Mouse (Mus musculus) hindbrain, embryonic 10.5 days (tissue): ENCODE measurements around the gene Rab30. TPM values are rescaled to one million over a fixed set of nuclear protein-coding genes. Genes with fewer than 3 reads are reported as not detected.
"Not testable (repeated sequence)": the region's sequence is repeated elsewhere in the genome, so short reads cannot be mapped to it uniquely, and the experiment has no call there.

Experiments
- DNase-seq: peaks from one replicate; pipeline ENCODE4 v3.0.0-alpha.2; 2017; ENCODE audit warnings: low spot score
- H3K27ac ChIP-seq: fragments of 300-500 bp; sonication (generic); 2 replicates; pipeline ENCODE4 v1.5.1; 2016; ENCODE audit warnings: mild to moderate bottlenecking, moderate library complexity
- H3K27me3 ChIP-seq: fragments of 300-500 bp; sonication (generic); 2 replicates; pipeline ENCODE4 v1.6.1; 2016; ENCODE audit warnings: mild to moderate bottlenecking; ENCODE audit not compliant: poor library complexity, insufficient read depth, severe bottlenecking
- H3K36me3 ChIP-seq: fragments of 300-500 bp; sonication (generic); 2 replicates; pipeline ENCODE4 v1.6.1; 2016; ENCODE audit warnings: mild to moderate bottlenecking, moderate library complexity
- H3K4me1 ChIP-seq: fragments of 300-500 bp; sonication (generic); replicated peaks from 2 replicates; pipeline ENCODE4 v1.6.1; 2016; ENCODE audit warnings: mild to moderate bottlenecking
- H3K4me3 ChIP-seq: fragments of 300-500 bp; sonication (generic); 2 replicates; pipeline ENCODE4 v1.5.1; 2016; ENCODE audit warnings: mild to moderate bottlenecking, moderate library complexity
- H3K9me3 ChIP-seq: fragments of 300-500 bp; sonication (generic); 2 replicates; pipeline ENCODE4 v1.6.1; 2016; ENCODE audit warnings: mild to moderate bottlenecking, moderate library complexity
- WGBS: fragments of 180-500 bp; shearing (Covaris S2); methylation state at CpG from one replicate; pipeline ENCODE4 v1.1.7; 2016; 5-methylcytosine and 5-hydroxymethylcytosine counted together
- polyA plus RNA-seq: library from polyadenylated mRNA; unstranded; fragments of >200 nt; fragmentation: Nextera tagmentation; extraction: Ambion mirVana; gene quantifications from 2 replicates; pipeline ENCODE4 v1.2.1, GENCODE M21; 2016

The Rab30 gene
- polyA plus RNA-seq, 1 experiment from 2014 or later: 14.7 TPM

DNA sequence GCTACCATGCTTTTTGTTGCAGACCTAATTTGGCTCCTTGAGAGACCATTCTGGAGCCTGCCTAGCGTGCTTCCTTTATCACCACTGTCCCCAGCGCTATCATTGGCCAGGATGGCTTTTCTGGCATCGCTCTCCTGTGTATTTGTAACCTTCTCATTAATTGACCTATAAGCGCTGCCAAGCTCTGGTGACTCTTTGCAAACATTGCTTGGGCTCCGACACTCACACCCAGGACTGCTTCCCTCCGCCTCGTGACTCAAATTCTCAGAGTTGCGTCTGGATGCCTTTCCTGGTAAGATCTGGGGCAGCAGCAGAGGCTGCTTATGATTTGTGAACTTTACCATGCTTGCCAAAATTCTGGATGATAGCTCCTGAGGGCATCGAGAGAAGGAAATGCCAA is 19.8 kb downstream of the Rab30 start:
- Histone ChIP-seq H3K4me1 (peaks cover 3% of the 10 kb centered on the region; the same call in 1 of the 2 replicates), H3K4me3 (no peak overlapping the region), H3K27me3 (no peaks in the 10 kb centered on the region), H3K36me3 (no peaks in the 10 kb centered on the region), H3K9me3 (no peaks in the 10 kb centered on the region), H3K27ac (no peak overlapping the region)
- 92% methylated on average over 9 of the region's 9 CpGs for WGBS
- DNase-seq: no peak

DNA sequence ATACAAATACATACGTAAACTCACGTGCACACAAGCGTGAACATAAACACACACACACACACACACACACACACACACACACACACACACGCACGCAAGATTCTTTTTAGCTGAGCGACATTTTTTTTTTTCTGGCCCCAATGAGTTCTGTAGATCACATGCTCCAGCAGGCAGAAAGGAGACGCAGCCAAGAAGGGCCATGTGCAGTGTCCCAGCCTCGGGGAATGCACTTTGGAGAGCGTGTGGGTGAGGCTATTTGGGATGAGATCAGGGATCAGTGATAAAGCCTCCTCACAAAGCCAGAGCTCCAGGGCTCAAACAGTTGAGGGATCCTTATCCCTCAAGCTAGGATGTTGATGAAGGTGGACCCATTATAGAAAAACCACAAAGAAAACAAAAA is 24.0 kb downstream of the Rab30 start:
- DNase-seq: no peak
- H3K27me3 ChIP-seq: no peaks in the 10 kb centered on the region
- no peak overlapping the region for H3K27ac ChIP-seq
- no peaks in the 10 kb centered on the region for H3K9me3 ChIP-seq
- H3K4me3 ChIP-seq: no peak overlapping the region
- peaks cover 6% of the 10 kb centered on the region; the same call in 1 of the 2 replicates for H3K4me1 ChIP-seq
- WGBS: 83% methylated on average over 9 of the region's 9 CpGs
- H3K36me3 ChIP-seq: no peaks in the 10 kb centered on the region

DNA sequence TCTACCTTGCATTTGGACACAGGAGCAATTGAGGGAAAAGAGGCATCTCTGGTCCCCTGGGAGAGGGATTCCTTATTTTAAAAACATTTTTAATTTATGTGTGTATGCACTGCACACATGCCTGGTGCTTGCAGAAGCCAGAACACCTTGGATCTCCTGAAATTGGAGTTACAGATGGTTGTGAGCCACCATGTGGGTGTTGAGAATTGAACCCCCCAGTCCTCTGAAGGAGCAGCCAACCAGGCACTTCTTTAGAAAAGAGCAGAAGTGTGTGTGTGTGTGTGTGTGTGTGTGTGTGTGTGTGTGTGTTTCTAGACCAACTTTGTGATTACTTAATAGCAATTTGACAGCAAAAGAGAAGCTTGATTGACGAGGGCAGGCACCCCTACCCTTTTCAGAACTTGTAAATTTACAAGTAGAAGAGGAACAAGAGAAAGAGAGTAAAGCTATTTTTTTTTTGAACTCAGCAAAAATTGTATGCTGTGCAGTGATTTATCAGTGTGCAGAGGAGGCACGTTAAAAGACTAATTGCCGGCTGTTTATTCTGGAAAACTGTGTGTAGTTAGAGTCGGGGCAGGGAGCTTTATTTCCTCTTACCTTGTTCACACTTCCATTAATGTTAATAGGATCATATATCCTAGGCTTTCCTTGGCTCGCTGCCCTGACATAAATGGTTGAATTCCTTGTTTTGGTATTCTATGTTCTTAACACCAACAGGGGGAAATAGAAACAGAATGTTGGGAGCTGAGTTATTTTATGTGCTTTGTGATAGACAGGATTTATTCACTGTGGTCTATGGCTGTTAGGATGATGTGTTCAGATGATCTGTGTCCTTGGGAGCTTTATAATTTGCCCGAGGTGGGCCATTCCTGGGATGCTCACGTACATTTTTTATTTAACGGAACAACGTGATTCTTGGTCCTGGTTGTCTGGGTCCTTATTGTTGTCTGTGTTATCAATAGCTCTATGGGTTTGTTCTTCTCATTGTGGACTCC is 25.0 kb downstream of the Rab30 start:
- H3K9me3 ChIP-seq: no peaks in the 10 kb centered on the region
- no peaks in the 10 kb centered on the region for H3K27me3 ChIP-seq
- no peak overlapping the region for H3K4me3 ChIP-seq
- WGBS: 71% methylated on average over 9 of the region's 9 CpGs
- no peaks in the 10 kb centered on the region for H3K36me3 ChIP-seq
- no peak overlapping the region for H3K27ac ChIP-seq
- DNase-seq: no peak
- H3K4me1 ChIP-seq: peaks cover 6% of the 10 kb centered on the region; the same call in 1 of the 2 replicates

DNA sequence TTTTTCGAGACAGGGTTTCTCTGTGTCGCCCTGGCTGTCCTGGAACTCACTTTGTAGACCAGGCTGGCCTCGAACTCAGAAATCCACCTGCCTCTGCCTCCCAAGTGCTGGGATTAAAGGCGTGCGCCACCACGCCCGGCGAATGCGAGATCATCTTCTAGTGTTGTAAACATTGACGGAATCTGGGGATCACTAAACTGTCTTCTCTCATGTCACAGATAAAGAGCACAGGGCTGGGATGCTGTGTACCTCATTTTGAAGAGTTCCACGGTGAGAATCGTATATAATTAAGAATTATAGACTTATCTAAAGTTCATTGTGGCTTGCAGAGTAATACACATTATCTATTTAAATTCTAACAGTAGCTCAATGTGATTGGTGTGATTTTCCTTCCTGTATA is 26.7 kb downstream of the Rab30 start:
- WGBS: 94% methylated on average over 12 of the region's 12 CpGs
- H3K36me3 ChIP-seq, H3K9me3 ChIP-seq, H3K4me1 ChIP-seq, DNase-seq, H3K27me3 ChIP-seq, H3K27ac ChIP-seq, H3K4me3 ChIP-seq: not testable (repeated sequence)

DNA sequence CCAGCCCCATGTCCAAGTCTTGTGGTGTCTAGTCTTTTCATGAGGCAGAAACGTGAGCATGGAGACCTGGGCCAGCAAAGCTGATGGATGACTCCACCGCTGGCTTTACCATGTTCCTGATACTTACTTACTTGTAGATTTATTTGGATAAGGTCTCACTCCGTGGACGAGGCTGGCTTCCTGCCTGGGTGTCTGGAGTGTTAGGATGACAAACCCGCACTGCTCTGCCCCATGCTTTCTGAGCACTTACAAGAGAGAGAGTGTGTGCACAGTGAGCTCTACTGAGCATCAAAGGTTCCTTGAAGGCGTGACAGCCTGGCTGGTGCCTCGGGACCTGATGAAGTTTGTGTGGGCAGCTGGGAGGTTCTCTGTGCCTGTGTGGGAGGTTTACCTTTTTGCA is 27.5 kb downstream of the Rab30 start:
- WGBS: 81% methylated on average over 7 of the region's 7 CpGs
- Histone ChIP-seq H3K9me3 (no peaks in the 10 kb centered on the region), H3K36me3 (no peaks in the 10 kb centered on the region), H3K27me3 (no peaks in the 10 kb centered on the region), H3K27ac (no peak overlapping the region), H3K4me1 (peaks cover 6% of the 10 kb centered on the region; the same call in 1 of the 2 replicates), H3K4me3 (no peak overlapping the region)
- DNase-seq: no peak

DNA sequence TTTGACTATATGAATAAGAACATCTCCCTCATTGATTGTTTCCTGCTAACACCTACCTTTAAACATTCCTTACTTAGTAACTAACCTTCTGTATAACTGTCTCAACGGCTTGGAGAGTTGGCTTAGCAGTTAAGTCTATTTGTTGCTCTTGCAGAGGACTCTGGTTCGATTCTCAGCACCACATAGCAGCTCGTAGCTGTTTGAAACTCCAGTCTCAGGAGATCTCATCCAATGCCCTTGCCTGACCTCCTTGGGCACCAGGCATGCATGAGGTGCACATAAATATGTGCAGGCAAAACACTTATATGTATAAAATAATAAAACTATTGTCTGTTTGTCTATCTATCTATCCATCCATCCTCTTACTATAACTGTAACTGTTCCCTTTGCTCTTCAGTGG is 31.6 kb downstream of the Rab30 start:
- Histone ChIP-seq H3K27ac (no peak overlapping the region), H3K4me1 (peaks cover 26% of the 10 kb centered on the region), H3K9me3 (no peaks in the 10 kb centered on the region), H3K36me3 (no peaks in the 10 kb centered on the region), H3K27me3 (no peaks in the 10 kb centered on the region), H3K4me3 (no peak overlapping the region)
- 88% methylated on average over 3 of the region's 3 CpGs for WGBS
- DNase-seq: no peak

DNA sequence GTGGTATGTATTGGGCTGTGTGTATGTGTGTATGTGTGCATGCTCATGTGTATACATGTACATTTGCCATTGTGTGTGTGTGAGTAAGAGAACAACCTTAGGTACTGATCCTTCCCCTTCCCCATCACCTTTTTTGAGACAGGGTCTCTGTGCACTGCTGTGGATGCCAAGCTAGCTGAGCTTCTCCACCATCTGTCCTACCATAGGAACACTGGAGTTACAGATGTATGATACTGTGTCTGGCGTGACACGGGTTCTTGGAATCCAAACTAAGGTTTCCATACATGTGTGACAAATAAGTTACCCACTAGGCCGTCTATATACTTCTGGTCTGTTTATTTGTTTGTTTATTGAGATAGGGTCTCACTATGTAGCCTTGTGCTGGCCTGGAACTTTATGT is 32.2 kb downstream of the Rab30 start:
- H3K36me3 ChIP-seq: no peaks in the 10 kb centered on the region
- H3K9me3 ChIP-seq: no peaks in the 10 kb centered on the region
- no peaks in the 10 kb centered on the region for H3K27me3 ChIP-seq
- H3K4me3 ChIP-seq: no peak overlapping the region
- 92% methylated on average over 3 of the region's 3 CpGs for WGBS
- no peak overlapping the region for H3K27ac ChIP-seq
- H3K4me1 ChIP-seq: peaks cover 26% of the 10 kb centered on the region
- no peak for DNase-seq

DNA sequence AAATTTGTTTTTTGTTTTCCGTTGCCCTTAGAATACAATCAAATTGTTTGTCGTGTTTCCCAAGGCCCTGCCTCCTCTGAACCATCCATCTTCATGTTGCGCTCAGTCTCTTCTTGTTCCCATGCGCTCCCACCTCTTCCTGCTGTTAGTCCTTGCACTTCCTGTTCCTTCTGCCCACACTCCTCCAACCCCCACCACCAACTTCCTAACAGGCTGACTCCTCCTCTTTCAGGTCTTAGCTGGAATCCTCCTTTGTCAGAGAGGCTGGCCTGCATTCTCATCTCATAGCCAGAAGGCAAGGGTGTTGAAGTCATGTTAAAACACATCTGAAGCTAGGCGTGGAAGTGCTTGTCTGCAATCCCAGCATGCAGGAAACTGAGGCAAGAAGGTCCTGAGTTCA is 33.3 kb downstream of the Rab30 start:
- peaks cover 26% of the 10 kb centered on the region for H3K4me1 ChIP-seq
- no peaks in the 10 kb centered on the region for H3K9me3 ChIP-seq
- H3K27ac ChIP-seq: no peak overlapping the region
- no peaks in the 10 kb centered on the region for H3K27me3 ChIP-seq
- 85% methylated on average over 5 of the region's 5 CpGs for WGBS
- no peak overlapping the region for H3K4me3 ChIP-seq
- no peak for DNase-seq
- no peaks in the 10 kb centered on the region for H3K36me3 ChIP-seq

DNA sequence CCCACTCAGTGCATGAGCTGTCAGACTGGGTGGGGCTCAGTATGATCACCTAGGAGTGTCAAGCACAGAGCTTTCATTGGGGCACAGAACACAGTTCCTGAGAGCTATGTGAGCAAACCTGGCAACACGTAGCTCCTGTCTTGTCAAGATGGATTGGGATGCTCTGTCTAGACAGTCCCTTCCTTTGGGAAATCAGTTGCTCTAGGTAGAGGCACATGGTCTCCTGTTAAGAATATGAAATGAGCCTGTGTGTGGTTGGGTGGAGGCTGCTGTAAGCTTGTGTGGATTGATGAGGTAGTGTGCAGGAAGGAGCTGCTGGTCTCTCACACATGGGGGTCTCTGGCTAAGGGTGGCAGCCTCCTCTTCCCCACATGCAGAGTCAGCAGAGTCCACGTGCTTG is 34.3 kb downstream of the Rab30 start:
- Histone ChIP-seq H3K36me3 (no peaks in the 10 kb centered on the region), H3K27ac (no peak overlapping the region), H3K4me1 (peaks cover 26% of the 10 kb centered on the region), H3K9me3 (no peaks in the 10 kb centered on the region), H3K27me3 (no peaks in the 10 kb centered on the region), H3K4me3 (no peak overlapping the region)
- 47% methylated on average over 2 of the region's 2 CpGs for WGBS
- no peak for DNase-seq

DNA sequence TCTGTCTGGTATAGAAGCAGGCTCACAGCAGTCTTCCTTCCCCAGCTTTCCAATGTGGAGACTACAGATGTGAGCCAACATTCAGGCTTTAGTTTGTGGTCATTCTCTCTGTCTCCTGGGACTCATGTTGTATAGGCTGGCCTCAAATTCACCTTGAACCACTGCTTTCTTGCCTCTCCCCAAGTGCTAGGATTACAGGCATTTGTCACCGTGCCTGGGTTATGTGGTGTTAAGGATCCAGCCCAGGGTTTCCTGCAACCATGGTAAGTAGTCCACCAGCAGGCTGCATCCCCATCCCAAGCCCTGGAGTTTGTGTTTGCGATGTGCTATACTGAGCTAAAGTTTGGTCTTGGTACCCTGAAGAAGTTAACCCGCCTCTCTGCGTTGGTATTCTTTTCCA is 35.2 kb downstream of the Rab30 start:
- Histone ChIP-seq H3K4me1 (peaks cover 26% of the 10 kb centered on the region), H3K36me3 (no peaks in the 10 kb centered on the region), H3K27me3 (no peaks in the 10 kb centered on the region), H3K9me3 (no peaks in the 10 kb centered on the region), H3K4me3 (no peak overlapping the region), H3K27ac (peak overlapping the region; percentile 77)
- 57% methylated on average over 4 of the region's 4 CpGs for WGBS
- no peak for DNase-seq

DNA sequence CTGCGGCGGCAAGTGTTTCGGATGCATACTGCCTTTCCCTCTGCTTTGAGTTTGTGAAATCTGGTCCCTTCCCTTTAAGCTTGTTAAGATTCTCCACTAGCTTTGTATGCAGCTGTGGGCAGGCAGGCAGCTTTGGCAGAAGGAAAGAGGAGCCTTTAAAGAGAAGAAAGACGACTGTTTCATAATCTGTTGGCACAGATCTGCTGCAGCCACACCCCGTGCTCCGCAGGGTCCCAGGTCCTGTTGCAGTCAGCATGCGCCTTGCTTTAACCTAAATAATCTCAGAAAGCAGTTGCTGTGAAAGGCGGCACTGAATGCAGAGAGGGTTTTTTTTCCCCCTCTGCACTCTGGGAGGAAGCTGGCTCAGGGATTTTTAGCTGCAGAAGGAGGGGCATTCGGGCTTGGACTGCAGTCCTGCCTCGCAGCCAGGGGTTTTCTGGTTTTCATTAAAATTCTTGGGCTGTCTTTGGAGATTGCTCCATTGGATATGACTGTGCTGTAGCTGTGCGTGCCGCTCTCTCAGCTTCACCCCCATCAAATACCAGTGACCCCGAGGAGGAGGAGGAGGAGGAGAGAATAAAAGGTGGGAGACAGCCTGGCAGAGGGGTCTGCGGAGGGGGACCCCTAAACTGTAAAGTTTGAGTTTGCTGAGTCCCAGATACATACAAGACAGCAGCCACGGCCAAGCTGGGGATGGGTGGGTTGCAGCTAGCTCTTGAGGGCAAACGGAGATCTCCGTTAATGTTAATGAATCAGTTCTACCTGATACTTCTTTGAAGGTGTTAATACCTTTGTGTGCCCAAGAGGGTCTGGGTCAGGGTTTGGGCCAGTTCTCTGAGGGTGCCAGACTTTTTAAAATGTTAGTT is 35.9 kb downstream of the Rab30 start:
- WGBS: 38% methylated on average over 17 of the region's 17 CpGs
- Histone ChIP-seq H3K4me3 (peak overlapping the region; percentile 26), H3K9me3 (no peaks in the 10 kb centered on the region), H3K27me3 (no peaks in the 10 kb centered on the region), H3K36me3 (no peaks in the 10 kb centered on the region), H3K27ac (peak overlapping the region; percentile 77), H3K4me1 (peaks cover 26% of the 10 kb centered on the region)
- DNase-seq: peak; percentile 54

DNA sequence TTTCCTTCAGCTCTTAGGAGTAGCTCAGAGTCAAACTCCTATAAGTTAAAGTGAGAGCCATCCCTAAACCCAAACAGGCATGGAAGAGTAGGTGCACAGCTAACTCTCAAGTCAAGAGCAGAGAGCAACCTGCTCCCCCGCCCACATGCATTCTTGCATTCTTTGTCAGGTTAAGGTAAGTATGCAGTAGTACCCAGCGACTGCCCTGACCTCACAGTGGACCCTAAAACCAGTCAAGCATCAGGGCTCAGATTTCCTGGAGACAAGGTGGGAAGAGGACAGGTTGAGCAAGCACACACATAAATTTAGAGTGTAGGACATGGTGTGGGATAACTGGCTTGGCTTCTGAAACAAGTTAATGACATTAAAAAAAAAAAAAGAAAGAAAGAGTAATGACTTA is 37.7 kb downstream of the Rab30 start:
- H3K36me3 ChIP-seq: no peaks in the 10 kb centered on the region
- WGBS: 75% methylated on average over 2 of the region's 2 CpGs
- no peak overlapping the region for H3K4me3 ChIP-seq
- no peaks in the 10 kb centered on the region for H3K27me3 ChIP-seq
- H3K27ac ChIP-seq: no peak overlapping the region
- peaks cover 29% of the 10 kb centered on the region for H3K4me1 ChIP-seq
- no peaks in the 10 kb centered on the region for H3K9me3 ChIP-seq
- DNase-seq: no peak

DNA sequence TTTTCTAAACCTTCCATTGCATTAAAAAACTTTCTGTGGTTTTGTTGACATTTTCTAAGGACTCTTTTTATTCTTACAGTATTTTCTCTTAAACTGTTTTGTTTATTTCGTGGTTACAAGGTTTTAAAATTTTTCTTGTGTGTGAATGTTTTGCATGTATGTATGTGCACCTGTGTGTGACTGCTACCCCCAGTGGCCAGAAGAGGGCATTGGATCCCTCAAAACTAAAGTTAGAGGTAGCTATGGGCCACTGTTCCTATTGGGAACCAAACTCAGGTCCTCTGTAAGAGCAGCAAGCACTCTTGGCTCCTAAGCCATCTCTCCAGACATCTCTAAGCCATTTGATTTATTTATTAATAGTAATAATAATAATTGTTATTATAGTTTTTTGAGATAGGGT is 40.0 kb downstream of the Rab30 start:
- Histone ChIP-seq H3K4me1 (peaks cover 18% of the 10 kb centered on the region), H3K27ac (no peak overlapping the region), H3K4me3 (no peak overlapping the region), H3K36me3 (no peaks in the 10 kb centered on the region), H3K27me3 (no peaks in the 10 kb centered on the region), H3K9me3 (no peaks in the 10 kb centered on the region)
- WGBS: 74% methylated on average over 1 of the region's 1 CpGs
- DNase-seq: no peak
